In the genomic region with DNA sequence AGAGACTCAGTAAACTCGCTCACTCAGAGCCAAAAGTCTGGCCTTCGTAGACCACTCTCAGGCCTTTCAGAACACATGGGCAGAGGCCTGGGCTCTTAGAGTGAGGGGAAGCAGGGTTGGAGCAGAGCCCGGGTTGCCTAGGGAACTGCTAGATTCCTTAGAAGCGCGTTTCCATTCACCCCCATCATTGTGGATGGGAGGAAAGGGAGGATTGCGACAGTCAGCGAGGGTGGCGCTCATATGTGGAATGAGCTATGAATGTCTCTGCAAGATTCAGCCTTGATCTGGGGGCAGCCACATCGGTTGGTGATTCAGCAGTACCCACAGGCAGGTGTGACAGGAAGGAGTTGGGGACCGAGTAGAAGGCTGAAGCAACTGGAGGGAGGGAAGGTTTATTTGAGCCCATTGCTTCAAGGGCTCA, we compare ENCODE assay signal across 20 mouse cellular contexts. TPM values are rescaled to one million over a fixed set of nuclear protein-coding genes. Genes with fewer than 3 reads are reported as not detected.
DNase-seq lines count a peak whose midpoint lies in the region; ATAC-seq and TF ChIP-seq lines count a peak whose summit lies in the region.
"Had no signal": no experiment of that assay in that cellular context is flagged by ENCODE, and none has a peak within 500 bp of the region (broad histone marks: within the 10 kb centered on the region; RNA-seq: fewer than 3 reads in every experiment).

No protein-coding gene starts in this region.

- DNase-seq in hindbrain, embryonic 10.5 days (ENCODE audit: low spot score), result no peak
- DNase-seq in brain, adult 2 months (ENCODE audit: low read depth, low spot score), result peak; percentile 81
- peak; percentile 28 to 46 for DNase-seq in layer of hippocampus, adult 2 months (ENCODE audit: low spot score in 2 of 2)
- peak; percentile 59 for DNase-seq in left cerebral cortex, postnatal 4 days
- DNase-seq in testis, postnatal 14 days (ENCODE audit: low spot score), result no peak
- no peak for DNase-seq in cerebellum, adult 11 months
- DNase-seq: cerebellum, postnatal 36 days; gastrocnemius, adult 2 months; kidney, postnatal 4 days; thymus, adult 18-20 months had no signal

- H3K9me3 ChIP-seq in hindbrain, embryonic 15.5 days, result no peaks in the 10 kb centered on the region
- H3K9me3 ChIP-seq in hindbrain, embryonic 10.5 days, result no peaks in the 10 kb centered on the region
- H3K9me3 ChIP-seq: embryonic facial prominence, embryonic 15.5 days; heart, embryonic 13.5 days; intestine, embryonic 15.5 days; neural tube, embryonic 15.5 days had no signal

- H3K4me3 ChIP-seq in hindbrain, embryonic 15.5 days, result no peak overlapping the region
- H3K4me3 ChIP-seq in hindbrain, embryonic 10.5 days, result no peak overlapping the region
- H3K4me3 ChIP-seq in layer of hippocampus, adult 2 months, result no peak overlapping the region
- H3K4me3 ChIP-seq: embryonic facial prominence, embryonic 15.5 days; gastrocnemius, adult 2 months; heart, embryonic 13.5 days; intestine, embryonic 15.5 days; neural tube, embryonic 15.5 days had no signal

- H3K36me3 ChIP-seq in hindbrain, embryonic 15.5 days, result no peaks in the 10 kb centered on the region
- no peaks in the 10 kb centered on the region for H3K36me3 ChIP-seq in hindbrain, embryonic 10.5 days
- H3K36me3 ChIP-seq: embryonic facial prominence, embryonic 15.5 days; heart, embryonic 13.5 days; intestine, embryonic 15.5 days; neural tube, embryonic 15.5 days had no signal

- TF ChIP-seq CTCF in layer of hippocampus, adult 2 months (conservative IDR thresholded peaks at IDR 0.05), result no peak

- no peak overlapping the region for H3K4me2 ChIP-seq in hindbrain, embryonic 15.5 days
- H3K4me2 ChIP-seq: embryonic facial prominence, embryonic 15.5 days; heart, embryonic 13.5 days; intestine, embryonic 15.5 days; neural tube, embryonic 15.5 days had no signal

- ATAC-seq in hindbrain, embryonic 15.5 days (ENCODE audit: low FRiP score, low read depth), result peak; percentile 61; the same call in 1 of the 2 replicates
- no peak for ATAC-seq in megakaryocyte progenitor cell, adult 5-6 weeks (replicated peaks; ENCODE audit: poor library complexity)
- ATAC-seq: intestine, embryonic 15.5 days; Patski had no signal

- H3K9ac ChIP-seq in hindbrain, embryonic 15.5 days, result no peak overlapping the region
- H3K9ac ChIP-seq: embryonic facial prominence, embryonic 15.5 days; heart, embryonic 13.5 days; intestine, embryonic 15.5 days; neural tube, embryonic 15.5 days had no signal

- no peak overlapping the region for H3K27ac ChIP-seq in hindbrain, embryonic 15.5 days (replicated peaks)
- no peak overlapping the region for H3K27ac ChIP-seq in hindbrain, embryonic 10.5 days
- H3K27ac ChIP-seq in layer of hippocampus, adult 2 months, result peak overlapping the region; percentile 40
- H3K27ac ChIP-seq: embryonic facial prominence, embryonic 15.5 days; gastrocnemius, adult 2 months; heart, embryonic 13.5 days; intestine, embryonic 15.5 days; neural tube, embryonic 15.5 days had no signal

- H3K27me3 ChIP-seq in hindbrain, embryonic 15.5 days, result no peaks in the 10 kb centered on the region
- H3K27me3 ChIP-seq in hindbrain, embryonic 10.5 days (ENCODE audit: insufficient read depth, poor library complexity, severe bottlenecking), result no peaks in the 10 kb centered on the region
- H3K27me3 ChIP-seq: embryonic facial prominence, embryonic 15.5 days; intestine, embryonic 15.5 days; neural tube, embryonic 15.5 days had no signal

- intact Hi-C loops in left cerebral cortex, postnatal 4 days (cut with DNase I), result no loop called here

- 70% methylated on average over 10 of the region's 10 CpGs for WGBS in hindbrain, embryonic 15.5 days
- WGBS in hindbrain, embryonic 10.5 days, result 87% methylated on average over 10 of the region's 10 CpGs

- H3K4me1 ChIP-seq in hindbrain, embryonic 15.5 days (replicated peaks), result no peaks in the 10 kb centered on the region
- H3K4me1 ChIP-seq in hindbrain, embryonic 10.5 days (replicated peaks), result no peaks in the 10 kb centered on the region
- H3K4me1 ChIP-seq: embryonic facial prominence, embryonic 15.5 days; heart, embryonic 13.5 days; intestine, embryonic 15.5 days; neural tube, embryonic 15.5 days had no signal

RNA-seq across cellular contexts. Expression of a gene that starts 6.5 kb away (rescaled TPM):
- 2.6 and 2.9 TPM in 2 replicates for polyA plus RNA-seq in hindbrain, embryonic 15.5 days (2015; fragmentation: Nextera tagmentation; extraction: Ambion mirVana)
- 1.1 and 1.9 TPM in 2 replicates for polyA plus RNA-seq in hindbrain, embryonic 10.5 days (2016; fragmentation: Nextera tagmentation; extraction: Ambion mirVana)
- not detected for total RNA-seq in layer of hippocampus, adult 2 months (2021)
- under 1 TPM in 1 of 2 experiments, not detected in 1; 0.52 TPM for total RNA-seq in left cerebral cortex, postnatal 4 days (2021)
- 0.56 and 1.1 TPM in 2 replicates for total RNA-seq in megakaryocyte progenitor cell, adult 5-6 weeks (2015)
- total RNA-seq in megakaryocyte progenitor cell, adult 5-6 weeks (2017), result not detected in 2 replicates
- total RNA-seq: megakaryocyte-erythroid progenitor cell, adult 5-6 weeks had no signal
- polyA plus RNA-seq: Patski had no signal

RNA-seq across cellular contexts. Expression of a gene that starts 16.0 kb away (rescaled TPM):
- polyA plus RNA-seq in hindbrain, embryonic 15.5 days (2015; fragmentation: Nextera tagmentation; extraction: Ambion mirVana), result not detected in 2 replicates
- not detected in 2 replicates for polyA plus RNA-seq in hindbrain, embryonic 10.5 days (2016; fragmentation: Nextera tagmentation; extraction: Ambion mirVana)
- total RNA-seq in layer of hippocampus, adult 2 months (2021), result not detected
- not detected for total RNA-seq in left cerebral cortex, postnatal 4 days (2021)
- total RNA-seq in megakaryocyte progenitor cell, adult 5-6 weeks (2015), result not detected in 2 replicates
- total RNA-seq in megakaryocyte progenitor cell, adult 5-6 weeks (2017), result not detected in 2 replicates
- total RNA-seq: gastrocnemius, adult 2 months; megakaryocyte-erythroid progenitor cell, adult 5-6 weeks had no signal
- polyA plus RNA-seq: embryonic facial prominence, embryonic 15.5 days; heart, embryonic 13.5 days; intestine, embryonic 15.5 days; liver, embryonic 16.5 days; neural tube, embryonic 15.5 days; Patski; spleen, adult 2 months had no signal

RNA-seq across cellular contexts. Expression of a gene that starts 34.4 kb away (rescaled TPM):
- polyA plus RNA-seq in hindbrain, embryonic 15.5 days (2015; fragmentation: Nextera tagmentation; extraction: Ambion mirVana), result 39.1 and 39.7 TPM in 2 replicates
- 51.3 and 65.6 TPM in 2 replicates for polyA plus RNA-seq in hindbrain, embryonic 10.5 days (2016; fragmentation: Nextera tagmentation; extraction: Ambion mirVana)
- total RNA-seq in layer of hippocampus, adult 2 months (2021), result 10 to 100 TPM; 41.2 to 41.4 TPM
- 100 to 1,000 TPM in 1 of 2 experiments, 10 to 100 TPM in 1; 99.7 to 102 TPM for total RNA-seq in left cerebral cortex, postnatal 4 days (2021)
- total RNA-seq in megakaryocyte progenitor cell, adult 5-6 weeks (2015), result 6.9 and 8.6 TPM in 2 replicates
- 9.4 and 10.6 TPM in 2 replicates for total RNA-seq in megakaryocyte progenitor cell, adult 5-6 weeks (2017)

RNA-seq across cellular contexts. Expression of a gene that starts 53.1 kb away (rescaled TPM):
- polyA plus RNA-seq in hindbrain, embryonic 15.5 days (2015; fragmentation: Nextera tagmentation; extraction: Ambion mirVana), result 83.9 and 89.3 TPM in 2 replicates
- polyA plus RNA-seq in hindbrain, embryonic 10.5 days (2016; fragmentation: Nextera tagmentation; extraction: Ambion mirVana), result 54.9 and 65.6 TPM in 2 replicates
- 10 to 100 TPM; 86.2 to 86.5 TPM for total RNA-seq in layer of hippocampus, adult 2 months (2021)
- 10 to 100 TPM; 53.8 to 68.7 TPM for total RNA-seq in left cerebral cortex, postnatal 4 days (2021)
- total RNA-seq in megakaryocyte progenitor cell, adult 5-6 weeks (2015), result 14.2 and 17.1 TPM in 2 replicates
- total RNA-seq in megakaryocyte progenitor cell, adult 5-6 weeks (2017), result 3.0 and 4.6 TPM in 2 replicates

Comparison
In these comparisons a context has a peak if more than half of its experiments do, and no peak if none do; other contexts are left out.
1. DNase-seq: peak in brain, adult 2 months (single experiment), layer of hippocampus, adult 2 months (2 of 2) and left cerebral cortex, postnatal 4 days (single experiment); none in hindbrain, embryonic 10.5 days (single experiment), testis, postnatal 14 days (single experiment) and cerebellum, adult 11 months (single experiment).